Mouse (Mus musculus) gastrocnemius, adult 2 months (tissue): ENCODE measurements around the gene 1700029I15Rik. TPM values are rescaled to one million over a fixed set of nuclear protein-coding genes. Genes with fewer than 3 reads are reported as not detected.
"Not testable (repeated sequence)": the region's sequence is repeated elsewhere in the genome, so short reads cannot be mapped to it uniquely, and the experiment has no call there.

ENCODE experiments used
- DNase-seq: peaks from one replicate; pipeline ENCODE4 v3.0.0; 2022
- H3K27ac ChIP-seq: fragments of 200-600 bp; 2 replicates; pipeline ENCODE4 v1.8.1; 2022; ENCODE audit warnings: mild to moderate bottlenecking
- H3K4me3 ChIP-seq: fragments of 200-600 bp; 2 replicates; pipeline ENCODE4 v1.8.1; 2022; ENCODE audit warnings: mild to moderate bottlenecking, moderate library complexity
- CTCF ChIP-seq: fragments of 200-600 bp; IDR thresholded peaks from 2 replicates; pipeline ENCODE4 v1.8.1; 2022; ENCODE audit warnings: antibody characterized with exemption, mild to moderate bottlenecking, moderate library complexity
- intact Hi-C: fragments of 180-260 bp; cut with DNase I; formaldehyde crosslinking; loops from one replicate; pipeline ENCODE4 v1.15.1; 2025
- total RNA-seq, 2 experiments: library from RNA; stranded (reverse); gene quantifications; 2 replicates each; pipeline ENCODE4 v1.2.3; 2021

The 1700029I15Rik gene
- total RNA-seq, 2 experiments from 2014 or later: 0.69 to 1.1 TPM

DNA sequence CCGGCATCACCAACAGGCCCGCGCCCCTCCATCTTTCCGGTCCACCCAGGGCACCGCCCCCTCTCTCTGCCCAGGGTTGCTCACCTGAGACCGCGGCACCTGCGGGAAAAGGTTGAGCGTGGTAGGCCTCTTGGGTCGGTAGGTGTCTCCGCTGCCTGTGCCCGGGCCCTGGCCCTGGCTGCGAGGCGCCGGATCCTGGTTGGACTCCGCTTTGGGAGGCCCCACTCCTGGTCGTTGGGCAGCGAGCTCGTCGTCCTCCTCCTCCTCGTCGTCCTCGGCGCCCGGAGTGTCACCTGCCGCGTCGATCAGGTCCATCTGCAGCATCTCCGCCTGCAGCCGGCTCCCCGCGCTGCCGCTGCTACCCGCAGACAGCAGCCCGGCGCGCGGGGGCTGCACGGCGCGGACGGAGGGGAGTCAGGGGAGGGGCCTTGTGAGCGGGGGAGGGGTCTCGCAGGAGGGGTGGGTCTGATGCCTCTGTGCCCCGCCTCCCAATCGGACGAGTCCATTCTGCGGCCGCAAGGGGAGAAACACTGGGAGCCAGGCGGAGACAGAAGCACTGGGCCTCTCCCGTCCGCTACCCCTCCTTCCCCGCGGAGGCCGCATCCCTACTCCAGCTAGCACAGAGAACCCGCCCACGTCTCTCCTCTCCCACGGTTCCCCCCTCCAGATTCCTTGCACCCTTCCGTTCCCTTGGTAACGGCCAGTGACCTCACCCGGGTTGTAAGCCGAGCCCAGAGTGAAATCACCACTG, 6.7 kb downstream of the 1700029I15Rik start:
- peak; percentile 83 for DNase-seq
- H3K4me3 ChIP-seq: peak overlapping the region; percentile 81
- intact Hi-C loops: no loop called here
- TF ChIP-seq CTCF: no peak
- H3K27ac ChIP-seq: peak overlapping the region; percentile 84

DNA sequence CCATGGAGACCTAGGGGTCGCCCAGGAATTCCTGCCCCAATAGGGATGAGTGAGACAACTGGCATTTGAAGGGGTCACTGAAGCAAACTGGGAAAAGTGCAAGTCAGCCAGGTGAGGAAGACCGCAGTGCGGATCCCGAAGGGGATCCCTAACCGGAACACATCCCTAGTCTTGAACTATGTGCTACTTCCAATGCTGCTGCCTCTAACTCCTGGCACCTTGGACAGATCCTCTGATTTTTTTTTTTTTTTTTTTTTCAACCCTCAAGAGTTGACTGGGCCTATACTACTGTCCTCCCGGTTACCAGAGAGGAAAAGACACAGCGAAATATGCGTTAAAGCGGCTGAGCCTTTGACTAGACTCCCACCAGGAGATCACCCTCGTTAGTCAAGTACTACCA, 7.3 kb downstream of the 1700029I15Rik start:
- intact Hi-C loops: no loop called here
- Histone ChIP-seq H3K27ac (peak overlapping the region; percentile 84), H3K4me3 (peak overlapping the region; percentile 81)
- no peak for TF ChIP-seq CTCF
- DNase-seq: no peak

DNA sequence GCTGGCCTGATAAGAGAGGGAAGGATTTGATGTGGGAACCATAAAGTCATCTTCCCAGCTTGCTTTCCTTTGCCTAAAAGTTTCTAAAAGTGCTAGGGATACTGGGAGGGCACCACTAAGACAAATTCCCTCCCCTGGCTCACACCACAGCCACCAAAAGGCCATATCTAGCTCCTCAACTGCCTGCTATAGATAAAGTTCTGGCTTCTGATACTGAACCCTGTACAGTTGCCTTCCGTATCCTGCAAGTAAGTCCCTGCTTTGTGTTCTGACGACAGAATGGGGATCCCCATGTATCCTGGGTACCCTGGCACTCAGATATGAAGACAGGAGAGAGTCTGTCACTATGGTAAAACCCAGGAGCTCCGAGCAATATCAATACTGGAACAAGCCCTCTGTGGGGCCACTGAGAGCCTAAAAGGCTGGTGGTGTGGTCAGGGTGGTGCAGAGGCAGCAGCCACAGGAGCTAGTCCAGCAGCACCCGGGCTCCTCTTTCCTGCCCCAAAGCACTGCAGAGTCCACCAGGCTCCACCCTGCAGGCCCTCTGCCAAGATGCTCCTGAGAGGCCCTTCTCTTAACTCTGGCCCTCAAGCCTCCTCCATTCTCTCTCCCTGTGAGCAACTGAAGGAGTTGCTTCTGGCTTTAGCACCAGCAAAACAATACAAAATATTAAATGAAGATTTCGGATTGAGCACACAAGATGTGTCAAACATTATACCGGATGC, 8.0 kb downstream of the 1700029I15Rik start:
- TF ChIP-seq CTCF: no peak
- intact Hi-C loops: no loop called here
- peak overlapping the region; percentile 84; the same call in 1 of the 2 replicates for H3K27ac ChIP-seq
- peak; percentile 67 for DNase-seq
- no peak overlapping the region; the same call in 1 of the 2 replicates for H3K4me3 ChIP-seq

DNA sequence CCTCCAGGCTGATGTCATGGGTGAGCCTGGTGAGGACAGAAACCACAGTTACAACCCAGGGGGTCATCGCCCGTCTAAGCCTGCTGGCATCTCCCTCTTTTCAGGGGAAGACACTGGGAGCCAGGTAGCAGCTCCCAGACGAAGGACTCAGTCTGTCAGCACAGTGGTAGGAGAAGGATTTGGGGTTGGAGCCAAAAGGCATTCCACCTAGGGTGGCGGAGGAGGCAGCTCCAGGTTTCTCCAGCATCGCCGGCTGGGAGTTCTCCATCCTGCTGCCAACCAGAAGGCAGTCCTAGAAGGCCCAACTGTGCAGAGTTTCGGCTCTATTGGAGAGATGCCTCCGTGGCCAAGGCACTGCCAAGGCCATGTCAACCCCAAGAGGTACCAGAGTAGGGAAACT, 8.8 kb downstream of the 1700029I15Rik start:
- DNase-seq: no peak
- Histone ChIP-seq H3K4me3 (peak overlapping the region; percentile 66; the same call in 1 of the 2 replicates), H3K27ac (peak overlapping the region; percentile 76; the same call in 1 of the 2 replicates)
- intact Hi-C loops: no loop called here
- TF ChIP-seq CTCF: no peak

DNA sequence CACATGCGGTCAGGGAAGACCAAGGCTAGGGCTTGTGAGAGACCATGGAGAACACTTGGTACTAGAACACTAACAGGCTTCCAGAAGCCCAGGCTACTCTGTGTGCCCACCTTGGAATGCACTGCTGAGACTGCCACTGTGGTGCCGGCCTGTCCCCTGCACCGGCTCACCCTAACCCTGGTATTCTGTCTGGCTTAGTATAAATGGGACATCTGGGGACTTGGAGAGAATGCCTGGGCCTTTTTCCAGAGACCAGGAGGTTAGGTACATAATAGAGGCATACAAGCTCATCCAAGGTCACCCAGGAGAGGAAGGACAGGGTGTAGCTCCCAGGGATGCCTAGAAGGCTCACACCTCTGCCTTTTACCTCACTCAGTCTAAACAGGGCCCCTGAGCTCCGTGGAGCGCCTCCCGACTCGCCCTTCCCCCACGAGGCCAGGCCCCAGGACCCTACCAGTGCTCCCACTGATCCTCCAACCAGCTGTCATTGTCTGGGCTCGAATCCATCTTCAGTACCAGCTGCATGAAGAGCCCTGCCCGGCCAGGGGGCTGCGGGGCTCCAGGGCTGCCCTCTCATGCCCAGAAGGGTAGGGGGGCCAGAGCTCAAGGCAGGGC, 9.5 kb downstream of the 1700029I15Rik start:
- intact Hi-C loops: no loop called here
- DNase-seq: no peak
- no peak for TF ChIP-seq CTCF
- H3K27ac ChIP-seq: peak overlapping the region; percentile 76
- peak overlapping the region; percentile 66 for H3K4me3 ChIP-seq

DNA sequence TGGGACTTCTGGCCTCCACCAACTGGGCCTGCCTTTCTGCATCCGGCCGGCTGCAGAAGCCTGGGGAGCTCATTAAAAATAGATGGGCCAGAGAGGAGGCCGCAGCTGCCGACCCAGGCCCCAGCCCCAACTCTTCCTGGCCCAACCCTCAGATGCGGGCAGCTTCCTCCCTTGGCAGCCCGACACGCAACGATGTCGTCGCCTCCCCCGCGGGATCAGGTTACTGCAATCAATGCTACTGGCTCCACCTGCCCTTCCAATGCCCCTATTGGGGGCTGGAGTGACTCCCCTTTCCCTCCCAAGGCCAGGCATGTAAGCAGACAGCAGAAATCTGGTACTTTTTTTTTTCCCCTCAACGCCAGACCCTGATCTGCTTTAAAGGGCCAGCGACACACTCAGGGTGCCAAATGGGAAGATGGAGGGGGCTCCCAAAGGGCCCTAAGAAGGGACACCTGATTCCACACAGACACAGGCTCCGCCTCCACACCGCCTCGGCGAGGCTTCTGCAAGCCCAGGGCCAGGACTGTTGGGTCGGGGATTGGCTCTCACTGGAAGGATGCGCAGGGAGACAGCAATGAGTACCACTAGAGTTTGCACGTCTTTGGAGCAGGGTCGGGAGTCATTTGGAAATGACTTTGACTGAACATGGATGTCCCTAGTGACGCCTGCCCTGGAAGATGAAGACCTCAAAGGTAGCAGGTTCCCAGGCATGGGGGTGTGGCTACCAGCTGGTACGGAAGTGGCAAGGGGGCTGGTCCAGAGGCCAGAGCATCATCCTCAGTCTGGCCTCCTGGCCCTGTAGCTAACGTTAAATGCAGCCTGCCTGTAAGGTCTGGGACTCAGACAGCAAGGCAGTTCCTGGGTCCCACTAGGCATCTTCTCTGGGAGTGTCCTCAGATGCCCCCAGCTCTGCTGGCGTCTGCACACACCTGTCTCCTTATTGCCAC, 10.3 kb downstream of the 1700029I15Rik start:
- DNase-seq: peak; percentile 58
- intact Hi-C loops: no loop called here
- peak overlapping the region; percentile 66 for H3K4me3 ChIP-seq
- no peak for TF ChIP-seq CTCF
- peak overlapping the region; percentile 76 for H3K27ac ChIP-seq

DNA sequence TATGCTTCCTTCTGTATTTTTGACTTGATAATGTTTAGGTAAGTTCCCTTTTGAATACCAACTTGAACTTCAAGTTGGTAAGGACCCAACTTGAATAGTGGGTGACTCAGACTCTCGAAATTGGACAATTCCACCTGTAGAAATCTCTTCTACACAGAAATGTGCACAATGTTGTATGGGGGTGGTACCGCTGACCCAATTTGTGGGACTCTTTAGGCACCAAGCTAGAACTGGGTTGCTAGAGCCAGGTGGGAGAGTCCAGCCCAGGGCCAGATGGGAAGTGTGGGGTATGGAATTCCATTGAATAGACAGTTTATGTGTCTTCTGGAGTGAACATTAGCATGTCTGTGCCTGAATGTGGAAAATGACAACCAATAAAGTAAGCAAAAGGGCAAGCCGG, 13.2 kb downstream of the 1700029I15Rik start:
- Histone ChIP-seq H3K27ac (no peak overlapping the region), H3K4me3 (no peak overlapping the region)
- TF ChIP-seq CTCF: no peak
- intact Hi-C loops: no loop called here
- no peak for DNase-seq

DNA sequence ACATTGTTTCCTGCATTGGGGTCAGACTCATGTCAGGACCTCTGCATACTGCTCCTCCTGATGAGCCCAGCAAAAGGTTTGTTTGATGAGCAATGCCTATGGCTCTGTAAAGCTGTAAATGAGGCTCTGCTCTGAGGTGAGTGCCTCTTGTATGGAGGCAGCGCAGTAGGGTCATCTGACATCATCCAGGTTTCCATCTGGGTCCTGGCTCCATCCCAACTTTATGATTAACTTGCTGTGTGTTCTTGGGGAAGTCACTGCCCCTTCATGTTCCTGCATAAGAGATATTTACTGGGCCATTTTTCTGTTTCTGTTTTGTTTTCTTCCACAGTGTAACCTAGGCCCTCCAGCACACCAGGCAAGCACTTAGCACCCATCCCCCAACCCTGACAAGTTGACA, 15.1 kb downstream of the 1700029I15Rik start:
- H3K27ac ChIP-seq: no peak overlapping the region
- TF ChIP-seq CTCF: no peak
- intact Hi-C loops: no loop called here
- DNase-seq: no peak
- no peak overlapping the region for H3K4me3 ChIP-seq

DNA sequence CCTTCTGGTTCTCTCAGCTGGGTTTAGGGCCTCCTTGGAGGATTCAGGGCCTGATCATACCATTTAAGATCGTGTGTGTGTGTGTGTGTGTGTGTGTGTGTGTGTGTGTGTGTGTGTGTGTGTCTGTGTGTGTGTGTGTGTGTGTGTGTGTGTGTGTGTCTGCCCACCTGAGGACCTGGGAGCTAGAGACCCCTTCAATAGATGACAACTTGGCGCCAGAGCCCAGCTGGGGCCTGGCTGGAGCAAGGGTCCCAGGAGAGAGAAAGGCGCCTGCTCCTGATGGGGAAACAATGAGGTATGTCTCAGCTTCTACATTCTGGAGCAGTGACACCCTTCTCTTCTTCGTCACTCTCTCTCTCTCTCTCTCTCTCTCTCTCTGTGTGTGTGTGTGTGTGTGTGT, 17.5 kb downstream of the 1700029I15Rik start:
- H3K4me3 ChIP-seq, intact Hi-C loops, DNase-seq, H3K27ac ChIP-seq: not testable (repeated sequence)

DNA sequence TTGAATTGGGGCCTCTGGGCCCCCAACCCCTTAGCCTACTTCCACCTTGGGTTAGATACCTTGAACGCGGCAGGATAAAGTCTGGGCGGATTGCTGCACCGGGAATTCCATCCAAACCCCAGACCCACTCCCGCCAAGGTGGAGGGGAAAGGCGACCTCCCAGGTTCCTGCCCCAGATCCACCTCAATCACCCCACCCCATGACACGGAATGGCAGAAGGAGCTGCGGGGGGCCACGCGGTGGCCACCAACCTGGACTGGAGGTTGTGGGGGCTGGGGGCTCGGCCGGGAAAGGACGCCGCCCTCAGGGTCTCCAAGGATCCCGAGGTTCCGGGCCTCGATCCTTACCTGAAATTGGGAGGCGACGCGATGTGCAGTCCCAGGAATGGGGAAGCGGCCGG, 18.3 kb downstream of the 1700029I15Rik start:
- intact Hi-C loops: no loop called here
- H3K4me3 ChIP-seq: peak overlapping the region; percentile 76
- H3K27ac ChIP-seq: peak overlapping the region; percentile 57
- no peak for DNase-seq
- no peak for TF ChIP-seq CTCF

DNA sequence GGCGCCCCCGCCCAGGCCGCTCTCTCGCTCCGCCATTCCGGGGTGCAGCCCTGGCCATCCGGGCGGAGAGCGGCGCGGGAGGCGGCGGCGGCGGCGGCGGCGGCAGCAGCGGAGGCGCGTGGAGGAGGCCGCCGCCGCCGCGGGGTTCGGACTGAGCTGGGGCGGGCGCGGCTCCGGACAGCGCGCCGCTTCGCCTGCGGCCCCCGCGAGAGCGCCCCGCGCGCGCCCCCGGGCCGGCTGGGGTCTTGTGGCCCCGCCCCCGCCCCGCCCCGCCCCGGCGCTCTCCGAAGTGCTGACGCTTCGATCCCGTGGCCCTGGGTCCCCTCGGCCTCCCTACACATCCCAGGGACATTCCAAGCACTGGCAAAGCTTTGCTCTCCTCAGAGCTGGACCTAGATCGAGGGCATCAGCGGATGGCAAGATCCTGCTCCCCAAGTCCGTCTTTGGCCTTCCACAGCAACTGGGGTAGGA, 18.8 kb downstream of the 1700029I15Rik start, which contains the start of gene Mapk8ip1:
Mapk8ip1 (minus strand) TSS at position 173 of the 471 bp plus-strand sequence.
- Histone ChIP-seq H3K4me3 (peak within 1 kb of the TSS; percentile 76), H3K27ac (peak within 1 kb of the TSS; percentile 57)
- DNase-seq: no peak
- TF ChIP-seq CTCF: no peak
- intact Hi-C loops: no loop called here
